Mouse (Mus musculus) sigmoid colon, adult 10 weeks (tissue): Measurements from ENCODE around the gene Rhbdf2. TPM values are rescaled to one million over a fixed set of nuclear protein-coding genes. Genes with fewer than 3 reads are reported as not detected.

Experiments
- polyA plus RNA-seq: library from polyadenylated mRNA; stranded (reverse); fragments of 350-450 nt; fragmentation: Illumina TruSeq; extraction: RNeasy Lipid Tissue Mini Kit (QIAGEN cat#74804); gene quantifications from one replicate; pipeline ENCODE4 v1.2.3, GENCODE M21; 2014; ENCODE audit warnings: low read depth, low replicate concordance

The Rhbdf2 gene
- polyA plus RNA-seq = 0.16 TPM

GRCm38 (mm10) chr11:116626299-116627071 lies at the start of gene Rhbdf2:
Gene Rhbdf2 (minus strand): TSS chr11:116627019.

GRCm38 (mm10) chr11:116654255-116654821 lies 27.5 kb upstream of the Rhbdf2 start, which contains the start of gene Cygb:
Gene Cygb (minus strand): TSS chr11:116654313.

GRCm38 (mm10) chr11:116653234-116653633 lies 26.4 kb upstream of the Rhbdf2 start, which contains the start of gene Prcd:
Gene Prcd (plus strand): TSS chr11:116653534.

GRCm38 (mm10) chr11:116586310-116586709 lies 40.5 kb downstream of the Rhbdf2 start, which contains the start of gene Aanat:
Gene Aanat (plus strand): TSS chr11:116586432.

GRCm38 (mm10) chr11:116581376-116581814 lies 45.4 kb downstream of the Rhbdf2 start, which contains the start of gene Ube2o:
Gene Ube2o (minus strand): TSS chr11:116581447.

Other genes with a start within 250 kb of the Rhbdf2 start
- gene Rnf157, start 214.0 kb downstream of the Rhbdf2 start, polyA plus RNA-seq = 0.76 TPM
- 18.4 TPM for gene Ubald2, start 192.9 kb downstream of the Rhbdf2 start, polyA plus RNA-seq
- gene Qrich2, start 160.8 kb downstream of the Rhbdf2 start, polyA plus RNA-seq = not detected
- gene Prpsap1, start 132.8 kb downstream of the Rhbdf2 start, polyA plus RNA-seq = 45.0 TPM
- not detected for gene Sphk1, start 96.1 kb downstream of the Rhbdf2 start, polyA plus RNA-seq
- gene Ube2o, start 45.6 kb downstream of the Rhbdf2 start, polyA plus RNA-seq = 1.8 TPM
- not detected for gene Aanat, start 40.6 kb downstream of the Rhbdf2 start, polyA plus RNA-seq
- not detected for gene Prcd, start 26.5 kb upstream of the Rhbdf2 start, polyA plus RNA-seq
- gene Cygb, start 27.3 kb upstream of the Rhbdf2 start, polyA plus RNA-seq = 1.2 TPM
- gene St6galnac1, start 148.5 kb upstream of the Rhbdf2 start, polyA plus RNA-seq = not detected
- gene Mxra7, start 201.0 kb upstream of the Rhbdf2 start, polyA plus RNA-seq = 8.5 TPM
- gene Mettl23, start 216.3 kb upstream of the Rhbdf2 start, polyA plus RNA-seq = 55.8 TPM
- 7.7 TPM for gene Jmjd6, start 216.4 kb upstream of the Rhbdf2 start, polyA plus RNA-seq
- 17.7 TPM for gene Mfsd11, start 225.4 kb upstream of the Rhbdf2 start, polyA plus RNA-seq
- 782 TPM for gene Srsf2, start 226.1 kb upstream of the Rhbdf2 start, polyA plus RNA-seq